Mouse (Mus musculus): ENCODE measurements around the gene Pygb.

GRCm38 (mm10) chr2:150841109-150841508 is 54.6 kb downstream of the Pygb start:
- TF ChIP-seq CTCF (IDR thresholded peaks at IDR 0.05) (no peak), EP300 (IDR thresholded peaks at IDR 0.05; ENCODE audit: insufficient read depth, low read depth, low read length) (no peak)

All from heart, adult 2 months (tissue).